Mouse (Mus musculus): Measurements from ENCODE around the gene Sult2a7. TPM values are rescaled to one million over a fixed set of nuclear protein-coding genes. Genes with fewer than 3 reads are reported as not detected.

Gene Sult2a7
- polyA plus RNA-seq (2015; fragmentation: Nextera tagmentation; extraction: Ambion mirVana): not detected in 2 replicates

DNA sequence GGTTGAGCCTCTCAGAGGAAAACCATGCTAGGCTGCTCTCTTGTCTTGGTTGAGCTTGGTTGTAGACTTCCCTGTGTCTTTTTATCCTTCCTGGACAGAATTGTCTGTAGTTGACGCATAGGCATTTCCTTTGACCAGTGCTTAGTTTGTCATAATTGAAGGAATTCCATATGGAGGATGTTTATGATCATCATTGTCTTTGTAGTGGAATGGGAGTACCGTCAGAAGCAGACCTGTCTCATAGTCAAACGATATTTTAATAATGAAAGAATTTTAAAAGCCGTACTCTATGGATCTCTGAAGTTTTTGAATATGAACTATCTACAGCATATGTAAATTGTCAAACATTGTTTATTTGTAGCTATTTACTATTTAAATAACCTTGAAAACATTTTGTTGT lies at the start of gene Sult2a7:
Sult2a7 (minus strand) TSS at position 101 of the 400 bp plus-strand sequence.
- Histone ChIP-seq H3K4me2 (no peak within 1 kb of the TSS), H3K36me3 (replicated peaks) (no peaks in the 10 kb centered on the region), H3K4me3 (replicated peaks) (no peak within 1 kb of the TSS), H3K27ac (replicated peaks) (no peak within 1 kb of the TSS), H3K4me1 (replicated peaks) (no peaks in the 10 kb centered on the region), H3K9ac (no peak within 1 kb of the TSS), H3K9me3 (replicated peaks) (no peaks in the 10 kb centered on the region), H3K27me3 (no peaks in the 10 kb centered on the region)
- ATAC-seq (ENCODE audit: insufficient read depth): no peak
- 70% methylated on average over 4 of the region's 4 CpGs for WGBS (ENCODE audit: insufficient replicate concordance)

GRCm38 (mm10) chr7:14525280-14525679 lies 31.2 kb upstream of the Sult2a7 start:
- Histone ChIP-seq H3K9me3 (replicated peaks) (no peaks in the 10 kb centered on the region), H3K27me3 (no peaks in the 10 kb centered on the region), H3K9ac (no peak overlapping the region), H3K36me3 (replicated peaks) (no peaks in the 10 kb centered on the region), H3K4me1 (replicated peaks) (no peaks in the 10 kb centered on the region), H3K4me3 (replicated peaks) (no peak overlapping the region), H3K27ac (replicated peaks) (no peak overlapping the region), H3K4me2 (no peak overlapping the region)
- WGBS (ENCODE audit: insufficient replicate concordance): 33% methylated on average over 1 of the region's 1 CpGs
- ATAC-seq (ENCODE audit: insufficient read depth): peak; percentile 87

DNA sequence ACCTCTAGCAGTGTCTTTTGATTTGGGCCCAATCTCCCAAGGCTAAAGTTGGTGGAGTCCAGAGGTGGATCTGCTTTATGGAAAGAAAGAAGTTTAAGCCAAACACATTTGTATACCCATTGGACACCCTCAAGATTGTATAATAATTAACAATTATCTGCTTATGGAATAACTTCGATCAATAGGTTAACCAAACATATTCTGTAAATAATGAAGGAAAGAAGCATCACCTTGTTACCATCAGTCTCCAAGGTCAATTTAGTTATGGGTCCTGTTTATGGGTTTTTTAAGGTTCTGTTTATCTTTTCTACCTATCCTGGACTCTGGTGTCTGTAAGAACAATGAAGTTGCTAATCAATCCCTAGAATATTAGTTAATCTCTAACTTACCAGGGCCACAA lies 28.6 kb upstream of the Sult2a7 start:
- H3K4me2 ChIP-seq: no peak overlapping the region
- WGBS (ENCODE audit: insufficient replicate concordance): 48% methylated on average over 1 of the region's 1 CpGs
- H3K9ac ChIP-seq: no peak overlapping the region
- no peaks in the 10 kb centered on the region for H3K4me1 ChIP-seq (replicated peaks)
- H3K36me3 ChIP-seq (replicated peaks): no peaks in the 10 kb centered on the region
- H3K27me3 ChIP-seq: no peaks in the 10 kb centered on the region
- H3K27ac ChIP-seq (replicated peaks): no peak overlapping the region
- no peak for ATAC-seq (ENCODE audit: insufficient read depth)
- no peak overlapping the region for H3K4me3 ChIP-seq (replicated peaks)
- no peaks in the 10 kb centered on the region for H3K9me3 ChIP-seq (replicated peaks)

DNA sequence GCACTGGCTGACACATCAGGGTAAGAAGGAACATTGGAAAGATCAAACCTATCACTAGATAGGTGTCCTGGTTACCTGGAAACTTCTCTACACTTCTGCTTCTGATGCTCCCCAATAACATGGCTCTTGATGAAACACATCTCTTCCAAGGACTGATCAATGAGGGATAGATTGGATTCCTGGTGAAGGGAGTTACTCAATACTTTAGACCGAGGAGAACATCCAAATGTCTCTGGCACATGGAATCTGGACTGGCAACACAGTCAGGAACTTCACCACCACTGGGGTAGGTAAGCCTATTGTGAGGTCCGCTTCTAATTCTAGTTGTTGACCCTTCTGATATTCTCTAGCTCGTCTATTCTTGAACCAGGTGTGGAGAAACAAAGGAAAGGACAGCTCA lies 24.3 kb upstream of the Sult2a7 start:
- ATAC-seq (ENCODE audit: insufficient read depth): no peak
- Histone ChIP-seq H3K4me3 (replicated peaks) (no peak overlapping the region), H3K9me3 (replicated peaks) (no peaks in the 10 kb centered on the region), H3K4me1 (replicated peaks) (no peaks in the 10 kb centered on the region), H3K36me3 (replicated peaks) (no peaks in the 10 kb centered on the region), H3K27me3 (no peaks in the 10 kb centered on the region), H3K9ac (no peak overlapping the region), H3K27ac (replicated peaks) (no peak overlapping the region), H3K4me2 (no peak overlapping the region)
- 43% methylated on average over 3 of the region's 3 CpGs for WGBS (ENCODE audit: insufficient replicate concordance)

GRCm38 (mm10) chr7:14492886-14493285 lies 1.1 kb downstream of the Sult2a7 start:
- Histone ChIP-seq H3K36me3 (replicated peaks) (no peaks in the 10 kb centered on the region), H3K4me2 (no peak overlapping the region), H3K9ac (no peak overlapping the region), H3K4me1 (replicated peaks) (no peaks in the 10 kb centered on the region), H3K27ac (replicated peaks) (no peak overlapping the region), H3K4me3 (replicated peaks) (no peak overlapping the region), H3K9me3 (replicated peaks) (no peaks in the 10 kb centered on the region), H3K27me3 (no peaks in the 10 kb centered on the region)
- 51% methylated on average over 3 of the region's 3 CpGs for WGBS (ENCODE audit: insufficient replicate concordance)
- no peak for ATAC-seq (ENCODE audit: insufficient read depth)

DNA sequence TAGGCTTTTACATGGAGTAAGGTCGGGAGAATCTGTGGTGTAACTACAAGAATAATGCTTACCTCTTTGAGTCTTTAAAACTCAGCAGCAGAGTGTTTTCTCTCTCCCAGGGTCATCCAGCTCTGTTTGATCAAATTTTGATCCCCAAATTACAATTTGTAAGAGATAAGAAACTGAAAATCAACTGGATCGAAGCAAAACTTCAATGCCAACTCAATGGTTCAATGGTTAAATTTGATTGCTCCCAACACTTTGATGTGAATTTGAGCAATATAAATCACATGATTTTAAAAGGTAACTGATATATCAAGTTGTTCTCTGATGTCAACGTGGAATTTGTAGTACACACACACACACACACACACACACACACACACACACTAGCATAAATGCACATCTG lies 47.5 kb downstream of the Sult2a7 start, which contains the start of gene Sult2a8:
Sult2a8 (minus strand) TSS at position 236 of the 400 bp plus-strand sequence.
- Histone ChIP-seq H3K27me3 (no peaks in the 10 kb centered on the region), H3K4me2 (no peak within 1 kb of the TSS), H3K27ac (replicated peaks) (no peak within 1 kb of the TSS), H3K36me3 (replicated peaks) (no peaks in the 10 kb centered on the region), H3K9ac (no peak within 1 kb of the TSS), H3K4me1 (replicated peaks) (no peaks in the 10 kb centered on the region), H3K9me3 (replicated peaks) (no peaks in the 10 kb centered on the region), H3K4me3 (replicated peaks) (no peak within 1 kb of the TSS)
- 42% methylated on average over 3 of the region's 3 CpGs for WGBS (ENCODE audit: insufficient replicate concordance)
- no peak for ATAC-seq (ENCODE audit: insufficient read depth)

DNA sequence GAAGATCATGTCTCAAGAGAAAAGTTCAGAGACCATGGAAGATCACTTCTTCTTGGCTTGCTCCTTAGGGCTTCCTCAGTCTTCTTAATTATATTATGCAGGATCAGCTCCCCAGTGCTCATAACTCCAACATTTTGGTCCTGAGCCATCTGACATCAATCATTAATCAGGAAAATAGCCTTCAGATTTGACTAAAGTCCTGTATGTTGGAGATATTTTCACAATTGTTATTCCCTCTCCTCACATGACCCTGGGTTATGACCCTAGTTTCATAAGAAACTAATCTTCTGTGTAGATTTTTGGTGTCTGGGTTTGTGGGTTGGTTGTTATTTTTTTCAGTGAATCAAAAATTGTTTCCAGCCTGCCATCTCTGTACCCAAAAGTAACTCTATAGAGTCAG lies 54.4 kb downstream of the Sult2a7 start:
- H3K27me3 ChIP-seq: no peaks in the 10 kb centered on the region
- no peak overlapping the region for H3K27ac ChIP-seq (replicated peaks)
- H3K4me2 ChIP-seq: no peak overlapping the region
- H3K9me3 ChIP-seq (replicated peaks): no peaks in the 10 kb centered on the region
- no peak overlapping the region for H3K4me3 ChIP-seq (replicated peaks)
- ATAC-seq (ENCODE audit: insufficient read depth): no peak
- H3K4me1 ChIP-seq (replicated peaks): no peaks in the 10 kb centered on the region
- no peaks in the 10 kb centered on the region for H3K36me3 ChIP-seq (replicated peaks)
- no peak overlapping the region for H3K9ac ChIP-seq

GRCm38 (mm10) chr7:14438484-14438883 lies 55.5 kb downstream of the Sult2a7 start:
- no peak overlapping the region for H3K9ac ChIP-seq
- WGBS (ENCODE audit: insufficient replicate concordance): 38% methylated on average over 1 of the region's 1 CpGs
- H3K27me3 ChIP-seq: no peaks in the 10 kb centered on the region
- H3K4me1 ChIP-seq (replicated peaks): no peaks in the 10 kb centered on the region
- H3K4me2 ChIP-seq: no peak overlapping the region
- no peak overlapping the region for H3K4me3 ChIP-seq (replicated peaks)
- peak; percentile 83 for ATAC-seq (ENCODE audit: insufficient read depth)
- H3K27ac ChIP-seq (replicated peaks): no peak overlapping the region
- no peaks in the 10 kb centered on the region for H3K36me3 ChIP-seq (replicated peaks)
- no peaks in the 10 kb centered on the region for H3K9me3 ChIP-seq (replicated peaks)

DNA sequence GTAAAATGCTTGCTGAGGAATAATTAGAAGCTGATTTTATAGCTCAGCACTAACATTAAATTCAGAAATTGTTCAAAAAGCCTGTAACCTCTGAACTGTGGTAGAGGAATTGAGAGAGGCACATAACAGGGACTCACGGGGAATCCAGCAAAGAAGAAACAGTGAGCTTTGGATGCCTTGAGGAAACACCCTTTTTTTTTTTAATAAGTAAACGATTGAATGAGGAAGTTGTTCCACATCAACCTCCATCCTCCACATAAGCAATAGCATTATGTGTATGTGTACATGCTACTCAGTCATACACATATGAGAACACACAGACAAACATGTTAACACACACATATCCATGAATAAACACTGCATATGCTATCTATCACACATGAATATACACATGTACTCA lies 56.0 kb downstream of the Sult2a7 start:
- no peaks in the 10 kb centered on the region for H3K27me3 ChIP-seq
- no peaks in the 10 kb centered on the region for H3K36me3 ChIP-seq (replicated peaks)
- no peak overlapping the region for H3K27ac ChIP-seq (replicated peaks)
- WGBS (ENCODE audit: insufficient replicate concordance): 57% methylated on average over 2 of the region's 2 CpGs
- H3K9ac ChIP-seq: no peak overlapping the region
- peak; percentile 58; the same call in 1 of the 2 replicates for ATAC-seq (ENCODE audit: insufficient read depth)
- H3K4me1 ChIP-seq (replicated peaks): no peaks in the 10 kb centered on the region
- no peak overlapping the region for H3K4me2 ChIP-seq
- H3K9me3 ChIP-seq (replicated peaks): no peaks in the 10 kb centered on the region
- H3K4me3 ChIP-seq (replicated peaks): no peak overlapping the region

Other genes starting within 250 kb of the Sult2a7 start
- gene Sult2a6, start 239.4 kb downstream of the Sult2a7 start, polyA plus RNA-seq (2015; fragmentation: Nextera tagmentation; extraction: Ambion mirVana): 0.20 and 0.36 TPM in 2 replicates
- gene Obox8, start 160.7 kb downstream of the Sult2a7 start, polyA plus RNA-seq (2015; fragmentation: Nextera tagmentation; extraction: Ambion mirVana): 0.09 TPM in 1 of 2 replicates, not detected in the other
- 2.8 and 3.2 TPM in 2 replicates for gene Sult2a8, start 47.5 kb downstream of the Sult2a7 start, polyA plus RNA-seq (2015; fragmentation: Nextera tagmentation; extraction: Ambion mirVana)
- gene Vmn1r90, start 69.3 kb upstream of the Sult2a7 start, polyA plus RNA-seq (2015; fragmentation: Nextera tagmentation; extraction: Ambion mirVana): 0.06 TPM in 1 of 2 replicates, not detected in the other
- not detected in 2 replicates for gene Obox7, start 165.3 kb upstream of the Sult2a7 start, polyA plus RNA-seq (2015; fragmentation: Nextera tagmentation; extraction: Ambion mirVana)